Mouse (Mus musculus) stomach, postnatal 0 days (tissue): ENCODE data around the gene Ttll3. TPM values are rescaled to one million over a fixed set of nuclear protein-coding genes. Genes with fewer than 3 reads are reported as not detected.
A peak's percentile ranks its signal among the peaks of the same experiment; 100 is the strongest.

Experiments used
- ATAC-seq: fragments of 200-750 bp; cut with Nextera tagmentation; 2 replicates; pipeline ENCODE4 v1.8.0; 2017; ENCODE audit not compliant: low FRiP score, low TSS enrichment
- DNase-seq: peaks from one replicate; pipeline ENCODE4 v3.0.0-alpha.2; 2016; ENCODE audit warnings: low spot score
- H3K27ac ChIP-seq: fragments of 300-500 bp; sonication (generic); replicated peaks from 2 replicates; pipeline ENCODE4 v1.5.1; 2014; ENCODE audit warnings: mild to moderate bottlenecking, control low read depth
- H3K27me3 ChIP-seq: fragments of 300-500 bp; sonication (generic); 2 replicates; pipeline ENCODE4 v1.6.1; 2014; ENCODE audit warnings: low read length; ENCODE audit not compliant: control insufficient read depth, insufficient read depth
- H3K36me3 ChIP-seq: fragments of 300-500 bp; sonication (generic); 2 replicates; pipeline ENCODE4 v1.6.1; 2014; ENCODE audit warnings: low read length, mixed read lengths; ENCODE audit not compliant: control insufficient read depth, insufficient read depth
- H3K4me1 ChIP-seq: fragments of 300-500 bp; sonication (generic); replicated peaks from 2 replicates; pipeline ENCODE4 v1.6.1; 2014; ENCODE audit warnings: antibody characterized with exemption; ENCODE audit not compliant: control insufficient read depth, insufficient read depth
- H3K4me2 ChIP-seq: fragments of 300-500 bp; sonication (generic); replicated peaks from 2 replicates; pipeline ENCODE4 v1.6.1; 2014; ENCODE audit warnings: low read depth, mild to moderate bottlenecking, control low read depth, moderate library complexity
- H3K4me3 ChIP-seq: fragments of 300-500 bp; sonication (generic); 2 replicates; pipeline ENCODE4 v1.5.1; 2014; ENCODE audit warnings: low read depth, low read length, control low read depth
- H3K9ac ChIP-seq: fragments of 300-500 bp; sonication (generic); 2 replicates; pipeline ENCODE4 v1.6.1; 2014; ENCODE audit warnings: mild to moderate bottlenecking, low read length, control low read depth, mixed read lengths
- H3K9me3 ChIP-seq: fragments of 300-500 bp; sonication (generic); 2 replicates; pipeline ENCODE4 v1.6.1; 2016; ENCODE audit warnings: low read length; ENCODE audit not compliant: control insufficient read depth
- CTCF ChIP-seq: IDR thresholded peaks from 2 replicates; pipeline ENCODE4 v1.5.1; 2016; ENCODE audit warnings: antibody characterized with exemption, low read depth, mild to moderate bottlenecking, moderate library complexity
- EP300 ChIP-seq: optimal IDR thresholded peaks from 2 replicates; pipeline ENCODE3; 2016; ENCODE audit warnings: antibody characterized with exemption
- WGBS: fragments of 180-500 bp; shearing (Covaris S2); extraction: QIAGEN DNeasy Blood & Tissue Kit; methylation state at CpG from one replicate; pipeline ENCODE4 v1.1.7; 2014; 5-methylcytosine and 5-hydroxymethylcytosine counted together
- polyA plus RNA-seq: library from polyadenylated mRNA; unstranded; fragments of >200 nt; fragmentation: Nextera tagmentation; extraction: Ambion mirVana; gene quantifications from 2 replicates; pipeline ENCODE4 v1.2.1, GENCODE M21; 2015

The Ttll3 gene
- polyA plus RNA-seq, 1 experiment from 2014 or later = 1.2 TPM

- DNase-seq (no peak), ATAC-seq (no peak)
- TF ChIP-seq CTCF (no peak), EP300 (no peak)
- Histone ChIP-seq H3K4me3 (no peak overlapping the region), H3K9me3 (no peaks in the 10 kb centered on the region), H3K27me3 (no peaks in the 10 kb centered on the region), H3K36me3 (0 out of 2 replicates have a peak, but pooled peaks cover 2% of the 10 kb centered on the region), H3K4me1 (peaks cover 3% of the 10 kb centered on the region; the same call in 1 of the 2 replicates), H3K27ac (no peak overlapping the region), H3K9ac (no peak overlapping the region), H3K4me2 (no peak overlapping the region)
- 86% methylated on average over 10 of the region's 10 CpGs for WGBS
Observed at GRCm38 (mm10) chr6:113396270-113397030, 7.4 kb downstream of the Ttll3 start.

GRCm38 (mm10) chr6:113402094-113402493 lies 13.0 kb downstream of the Ttll3 start:
- 86% methylated on average over 13 of the region's 13 CpGs for WGBS
- TF ChIP-seq EP300 (no peak), CTCF (no peak)
- ATAC-seq (no peak), DNase-seq (no peak)
- Histone ChIP-seq H3K27ac (no peak overlapping the region), H3K4me3 (no peak overlapping the region), H3K36me3 (no peaks in the 10 kb centered on the region), H3K9me3 (no peaks in the 10 kb centered on the region), H3K4me2 (no peak overlapping the region), H3K27me3 (no peaks in the 10 kb centered on the region), H3K9ac (no peak overlapping the region), H3K4me1 (no peaks in the 10 kb centered on the region)

GRCm38 (mm10) chr6:113404649-113405448 lies 15.8 kb downstream of the Ttll3 start:
- Histone ChIP-seq H3K4me2 (no peak overlapping the region), H3K4me1 (no peaks in the 10 kb centered on the region), H3K9ac (no peak overlapping the region), H3K27ac (no peak overlapping the region), H3K4me3 (no peak overlapping the region), H3K27me3 (no peaks in the 10 kb centered on the region), H3K36me3 (peaks cover 3% of the 10 kb centered on the region; the same call in 1 of the 2 replicates), H3K9me3 (no peaks in the 10 kb centered on the region)
- 73% methylated on average over 12 of the region's 12 CpGs for WGBS
- ATAC-seq (no peak), DNase-seq (no peak)
- TF ChIP-seq CTCF (no peak), EP300 (no peak)

DNA sequence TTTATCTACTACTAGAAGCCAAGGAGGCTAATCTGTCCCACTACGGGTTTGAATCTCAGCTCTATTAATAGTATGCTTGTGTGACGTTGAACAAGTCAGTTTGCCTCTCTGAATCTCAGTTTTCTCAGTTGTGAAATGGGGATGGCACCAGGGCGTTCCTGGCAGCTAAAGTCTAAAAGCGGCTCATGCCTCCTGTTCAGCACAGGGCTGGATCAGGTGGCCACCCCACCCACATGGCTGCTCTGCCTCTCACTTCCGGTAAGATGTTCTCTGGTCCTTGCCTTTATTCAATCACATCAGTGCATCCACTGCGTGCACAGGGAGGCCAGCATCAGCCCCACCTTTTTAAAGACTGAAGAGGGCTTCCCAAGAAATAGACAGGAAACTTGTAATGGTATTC lies 16.4 kb downstream of the Ttll3 start:
- H3K4me1 ChIP-seq = no peaks in the 10 kb centered on the region
- H3K9me3 ChIP-seq = no peaks in the 10 kb centered on the region
- DNase-seq (no peak), ATAC-seq (no peak)
- no peak overlapping the region for H3K27ac ChIP-seq
- TF ChIP-seq EP300 = no peak
- TF ChIP-seq CTCF = no peak
- no peak overlapping the region for H3K4me2 ChIP-seq
- H3K9ac ChIP-seq = no peak overlapping the region
- peaks cover 3% of the 10 kb centered on the region; the same call in 1 of the 2 replicates for H3K36me3 ChIP-seq
- 88% methylated on average over 6 of the region's 6 CpGs for WGBS
- H3K27me3 ChIP-seq = no peaks in the 10 kb centered on the region
- H3K4me3 ChIP-seq = no peak overlapping the region

DNA sequence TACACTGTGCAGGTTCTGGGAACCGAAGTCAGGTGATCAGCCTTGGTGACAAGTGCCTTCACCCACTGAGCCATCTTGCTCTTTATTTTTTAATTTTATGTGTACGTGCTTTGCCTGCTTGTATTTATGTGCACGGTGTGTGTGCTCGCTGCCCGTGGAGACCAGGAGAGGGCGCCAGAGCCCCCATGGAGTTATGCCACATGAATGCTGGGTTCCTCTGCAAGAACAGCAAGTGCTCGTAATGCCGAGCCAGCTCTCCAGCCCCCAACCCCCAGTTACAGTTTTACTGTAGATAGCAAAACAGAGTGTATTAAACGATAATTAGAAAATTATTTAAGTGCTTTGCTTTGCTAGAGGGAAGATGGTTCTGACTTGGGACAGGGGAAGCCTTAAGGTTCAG lies 17.6 kb downstream of the Ttll3 start:
- no peak for DNase-seq
- H3K9ac ChIP-seq = no peak overlapping the region
- no peak for ATAC-seq
- no peaks in the 10 kb centered on the region for H3K27me3 ChIP-seq
- peaks cover 3% of the 10 kb centered on the region; the same call in 1 of the 2 replicates for H3K36me3 ChIP-seq
- 75% methylated on average over 9 of the region's 9 CpGs for WGBS
- H3K4me2 ChIP-seq = no peak overlapping the region
- H3K9me3 ChIP-seq = no peaks in the 10 kb centered on the region
- H3K4me1 ChIP-seq = no peaks in the 10 kb centered on the region
- H3K4me3 ChIP-seq = no peak overlapping the region
- TF ChIP-seq CTCF = peak; percentile 48
- TF ChIP-seq EP300 = no peak
- no peak overlapping the region for H3K27ac ChIP-seq
